Mouse (Mus musculus): ENCODE data around the gene Slc35d3.

Gene Slc35d3

DNA sequence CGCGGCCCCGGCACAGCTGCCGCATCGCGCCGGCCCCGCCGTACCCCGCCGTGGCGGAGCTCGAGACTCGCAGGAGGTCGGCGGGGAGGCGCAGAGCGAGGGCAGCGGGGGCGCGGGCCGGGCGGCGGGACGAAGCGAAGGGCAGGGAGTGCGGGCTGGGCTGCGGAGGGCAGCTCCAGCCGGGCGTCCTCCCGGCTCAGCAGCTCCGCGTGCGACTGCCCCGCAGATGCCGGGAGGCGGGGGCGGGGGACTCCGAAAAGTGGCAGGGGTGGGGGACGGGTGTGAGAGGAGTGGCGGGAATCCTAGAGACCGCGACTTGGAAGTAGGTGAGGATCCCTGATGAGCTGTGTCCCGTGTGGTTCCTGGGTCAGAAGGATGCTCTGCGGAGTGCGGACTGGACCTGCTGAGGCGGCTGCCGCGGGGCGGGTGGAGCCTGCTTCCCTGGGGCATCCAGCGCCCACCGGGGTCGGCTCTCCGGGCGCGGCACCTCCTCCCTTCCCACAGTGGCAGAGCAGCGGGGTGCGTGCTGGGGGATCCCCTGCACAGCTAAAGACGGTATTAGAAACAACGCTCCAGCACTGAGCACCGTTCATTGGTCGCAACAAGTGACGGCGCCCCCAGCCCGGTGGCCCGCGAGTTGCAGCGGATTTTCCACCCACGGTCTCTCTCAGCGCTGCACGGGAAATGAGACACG, at the start of gene Slc35d3:
Gene Slc35d3 (minus strand): TSS at position 462 of the 694 bp plus-strand sequence.
- peak; percentile 6 for DNase-seq (ENCODE audit: low read depth, low spot score)

DNA sequence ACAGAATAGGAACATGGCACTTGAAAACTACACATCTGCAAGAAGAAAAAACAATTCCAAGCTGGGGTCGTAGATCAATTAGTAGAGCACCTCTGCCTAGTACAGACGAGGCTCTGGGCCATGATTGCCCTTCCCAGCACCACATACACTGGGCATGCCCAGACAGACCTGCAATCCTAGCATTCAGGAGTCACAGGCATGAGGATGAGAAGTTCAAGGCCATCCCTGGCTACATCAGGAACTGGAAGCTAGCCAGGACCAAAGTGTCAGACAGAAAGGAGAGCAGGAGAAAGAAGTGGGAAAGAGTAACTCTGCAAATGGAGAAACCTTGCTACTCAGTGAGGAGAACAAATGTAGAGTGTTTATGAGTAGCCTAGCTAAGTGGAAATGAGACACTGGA, 48.9 kb upstream of the Slc35d3 start:
- DNase-seq (ENCODE audit: low read depth, low spot score): no peak

DNA sequence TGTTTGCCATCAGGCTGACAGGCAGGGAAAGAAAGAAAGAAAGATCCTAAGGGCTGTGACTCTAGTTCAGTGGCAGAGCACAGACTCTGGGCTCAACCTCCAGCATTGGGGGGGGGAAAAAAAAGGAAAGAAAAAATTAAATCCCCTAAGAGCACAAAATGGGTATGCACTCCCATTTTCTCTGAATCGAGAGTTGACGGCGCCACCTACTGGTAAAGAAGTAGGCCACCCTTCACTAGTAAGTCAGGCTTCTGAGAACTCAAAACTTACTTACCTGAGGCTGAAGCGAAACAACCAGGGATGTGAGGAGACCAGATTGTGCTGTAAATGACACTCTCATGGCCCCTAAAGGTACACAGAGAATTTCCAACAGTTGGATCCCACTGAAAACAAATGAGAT, 42.7 kb upstream of the Slc35d3 start:
- DNase-seq (ENCODE audit: low read depth, low spot score): peak; percentile 38

DNA sequence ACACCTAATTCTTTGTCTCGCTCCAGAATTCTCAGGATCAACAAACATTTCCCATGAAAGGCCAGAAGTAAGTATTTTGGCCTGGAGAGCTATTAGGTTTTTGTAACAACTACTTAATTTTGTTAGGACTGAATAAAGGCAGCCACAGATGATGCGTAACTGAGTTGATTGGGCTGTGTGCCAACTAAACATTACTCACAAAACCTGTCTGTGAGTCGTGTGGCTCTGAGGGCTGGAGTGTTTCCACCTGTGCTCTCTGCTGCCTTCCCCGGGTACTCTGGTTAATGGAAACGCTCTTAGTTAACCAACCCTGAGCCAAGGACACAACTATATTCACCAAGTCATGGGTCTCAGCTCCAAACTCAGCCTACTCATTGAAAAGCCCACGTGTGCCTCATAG, 41.9 kb upstream of the Slc35d3 start:
- no peak for DNase-seq (ENCODE audit: low read depth, low spot score)

DNA sequence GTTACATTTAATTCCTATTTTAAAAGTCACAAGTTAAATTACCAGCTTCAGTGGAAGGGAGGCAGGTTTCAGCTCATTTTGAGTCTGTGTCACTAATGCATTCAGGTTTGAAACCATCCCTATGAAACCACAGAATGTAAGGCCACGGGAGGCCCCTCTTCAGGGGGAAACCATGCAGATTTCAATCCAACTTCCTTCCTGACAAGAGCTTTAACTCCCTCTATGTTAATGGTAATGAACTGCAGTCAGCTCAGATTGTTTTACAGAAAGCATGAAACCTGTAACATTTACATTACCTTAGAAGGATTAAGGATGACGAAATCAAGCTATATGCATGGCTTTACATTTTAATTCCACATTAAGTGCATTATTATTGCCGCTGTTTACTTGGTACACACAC, 40.4 kb upstream of the Slc35d3 start:
- DNase-seq (ENCODE audit: low read depth, low spot score): no peak

DNA sequence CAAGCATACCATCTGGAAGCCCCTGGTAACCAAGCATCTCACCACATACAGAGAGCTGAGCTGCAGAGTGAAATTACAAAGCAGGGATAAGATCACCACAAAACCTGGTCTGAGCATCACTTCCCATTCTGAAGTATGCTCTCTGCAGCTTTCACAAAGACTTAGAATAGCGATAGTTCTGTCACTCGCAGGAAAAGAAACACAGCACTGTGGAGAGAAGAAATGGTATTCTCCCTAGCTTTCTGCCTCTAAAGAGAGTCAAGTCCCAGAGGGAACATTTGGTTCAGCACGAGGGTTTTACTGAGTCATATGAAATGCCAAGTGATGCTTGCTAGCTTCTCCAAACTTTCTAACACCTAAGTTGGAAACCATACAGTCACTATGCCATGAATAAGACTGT, 38.6 kb upstream of the Slc35d3 start:
- no peak for DNase-seq (ENCODE audit: low read depth, low spot score)

DNA sequence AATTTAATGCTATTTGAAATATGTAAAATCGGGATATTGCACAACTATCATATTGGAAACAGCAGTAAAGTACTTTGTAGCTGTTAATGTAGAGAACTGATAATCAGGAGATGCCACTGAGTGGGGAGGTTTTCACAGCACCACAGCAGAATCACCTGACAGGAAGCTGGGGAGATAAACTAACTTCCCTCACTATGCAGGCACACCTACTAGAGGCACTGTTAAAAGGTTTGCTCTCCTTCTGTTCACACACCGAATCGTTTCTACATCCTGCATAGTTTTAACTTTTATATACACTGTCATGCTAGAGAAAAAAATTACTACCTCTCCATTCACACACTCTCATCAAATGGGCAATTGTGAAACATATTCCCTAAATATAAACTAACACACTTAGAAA, 35.0 kb upstream of the Slc35d3 start:
- no peak for DNase-seq (ENCODE audit: low read depth, low spot score)

DNA sequence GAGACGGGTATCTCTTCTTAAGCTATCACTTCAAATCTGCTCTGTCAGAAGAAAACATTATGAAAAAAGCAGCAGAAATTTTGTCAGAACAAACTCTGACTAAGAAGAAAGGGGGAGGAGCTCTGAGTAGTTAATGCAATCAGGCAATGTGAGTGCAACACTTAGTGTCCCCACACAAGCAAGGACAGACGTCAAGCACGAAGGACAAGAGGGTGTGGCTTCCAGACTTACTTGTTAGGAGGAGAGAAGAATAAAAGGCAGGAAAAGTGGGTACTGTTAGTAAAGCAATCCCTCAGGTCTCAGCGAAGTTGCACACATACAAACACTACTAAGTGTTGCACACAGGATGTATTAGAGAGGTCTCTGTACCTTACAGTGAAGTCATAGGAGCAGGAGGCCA, 33.1 kb upstream of the Slc35d3 start:
- DNase-seq (ENCODE audit: low read depth, low spot score): no peak

DNA sequence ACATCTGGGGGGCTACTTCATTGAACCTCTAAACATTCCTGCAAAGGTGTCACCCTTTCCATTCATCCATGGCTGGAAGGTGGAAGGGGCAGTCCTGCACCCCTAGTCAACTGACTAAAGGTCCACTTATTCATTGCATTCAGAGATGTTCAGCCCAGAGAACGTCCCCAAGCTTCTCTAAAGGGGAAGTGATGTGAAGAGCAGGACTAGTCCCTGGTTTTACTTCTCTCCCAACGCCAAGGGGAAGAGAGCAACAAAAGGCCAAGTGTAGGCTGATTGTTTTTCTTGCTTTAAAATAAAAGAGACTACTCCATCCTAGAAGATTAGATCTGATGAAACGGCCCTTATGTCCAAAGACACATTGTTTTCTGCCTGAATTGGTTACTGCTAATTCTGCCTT, 29.2 kb upstream of the Slc35d3 start:
- no peak for DNase-seq (ENCODE audit: low read depth, low spot score)

DNA sequence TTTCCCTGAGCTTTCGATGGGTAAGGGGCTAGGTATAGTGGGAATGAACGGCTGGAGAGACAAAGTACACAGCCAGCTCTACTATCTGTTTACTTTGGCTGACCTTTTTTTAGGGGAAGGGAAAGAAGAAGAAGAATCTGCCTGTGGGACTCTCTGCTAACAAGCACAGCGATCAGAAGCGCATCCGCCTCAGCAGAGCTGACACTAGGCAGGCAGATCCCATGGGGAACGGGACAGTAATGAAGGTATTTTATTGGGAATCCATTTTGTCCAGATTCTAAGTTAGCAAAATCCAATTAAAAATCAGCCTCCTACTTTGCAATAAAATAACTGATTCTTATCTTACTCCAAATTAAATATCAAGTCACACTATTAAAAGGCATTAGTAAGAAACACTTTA, 27.9 kb upstream of the Slc35d3 start:
- no peak for DNase-seq (ENCODE audit: low read depth, low spot score)

DNA sequence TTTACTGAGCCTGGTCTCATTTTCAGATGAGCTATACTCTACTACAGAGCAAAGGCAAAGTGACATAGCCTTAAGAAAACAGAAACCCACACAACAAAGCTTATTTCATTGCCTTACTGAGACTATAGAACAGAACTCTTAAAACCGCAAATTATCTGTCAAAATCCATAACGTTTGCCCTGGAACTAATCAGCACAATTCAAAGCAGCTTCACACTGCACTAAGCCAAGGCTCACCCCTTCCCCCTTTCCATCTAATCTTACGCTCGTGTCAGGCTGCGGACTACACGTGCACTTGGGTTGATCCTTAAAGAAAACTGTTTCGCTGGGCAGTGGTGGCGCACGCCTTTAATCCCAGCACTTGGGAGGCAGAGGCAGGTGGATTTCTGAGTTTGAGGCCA, 26.4 kb upstream of the Slc35d3 start:
- no peak for DNase-seq (ENCODE audit: low read depth, low spot score)

DNA sequence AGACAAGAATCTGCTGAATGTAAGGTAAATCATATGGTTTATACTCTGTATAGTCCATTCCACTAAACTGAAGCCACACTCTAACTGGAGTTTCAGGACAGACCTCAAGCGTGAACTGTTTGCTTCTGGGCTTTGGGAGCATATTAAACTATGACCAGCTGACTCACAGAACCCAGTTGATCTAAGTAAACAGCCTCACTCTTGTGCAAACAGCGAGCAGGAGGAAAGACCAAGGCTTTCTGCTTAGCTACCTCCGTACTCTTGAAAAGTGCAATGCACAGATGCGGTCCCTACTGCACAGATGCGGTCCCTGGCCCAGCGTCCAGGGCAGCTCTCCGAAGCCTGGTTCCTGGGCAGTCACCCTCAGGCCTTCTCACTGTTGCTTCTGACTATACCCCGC, 26.0 kb upstream of the Slc35d3 start:
- DNase-seq (ENCODE audit: low read depth, low spot score): no peak

DNA sequence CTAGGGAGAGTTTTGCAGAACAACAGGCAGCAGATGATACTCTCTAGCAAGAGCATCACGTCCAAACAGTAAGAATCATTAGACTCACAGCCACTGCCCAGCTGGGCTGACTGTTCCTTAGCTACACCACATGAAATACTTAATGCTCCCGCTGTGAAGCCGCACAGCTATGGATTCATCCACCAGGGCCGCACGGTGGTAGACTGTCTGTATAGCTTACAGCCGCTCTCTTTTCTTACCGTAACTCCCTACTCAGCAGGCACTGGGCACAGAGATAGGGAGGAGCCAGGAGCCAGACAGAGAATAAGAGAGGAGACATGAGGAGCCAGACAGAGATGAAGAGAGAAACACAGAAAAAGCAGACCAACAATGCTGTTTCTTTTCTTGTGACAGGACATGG, 25.4 kb upstream of the Slc35d3 start:
- no peak for DNase-seq (ENCODE audit: low read depth, low spot score)

DNA sequence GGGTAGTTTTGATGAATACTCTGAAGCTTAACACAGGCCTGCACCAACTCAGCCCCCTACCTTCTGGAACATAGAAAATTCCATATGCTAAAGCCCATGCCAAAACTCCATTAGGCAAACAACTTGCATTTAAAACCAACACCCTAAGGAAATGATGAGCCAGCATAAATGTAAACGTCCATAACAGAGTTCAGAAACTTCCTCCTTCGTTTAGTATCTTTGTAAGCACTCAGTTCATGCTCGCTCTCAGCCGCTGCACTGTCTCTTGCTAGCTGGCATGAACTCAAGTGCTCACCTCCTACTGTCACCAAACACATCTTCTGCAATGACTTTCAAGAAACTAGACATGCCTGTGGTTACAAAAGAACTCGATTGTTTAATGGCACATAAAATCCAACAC, 24.1 kb upstream of the Slc35d3 start:
- no peak for DNase-seq (ENCODE audit: low read depth, low spot score)

DNA sequence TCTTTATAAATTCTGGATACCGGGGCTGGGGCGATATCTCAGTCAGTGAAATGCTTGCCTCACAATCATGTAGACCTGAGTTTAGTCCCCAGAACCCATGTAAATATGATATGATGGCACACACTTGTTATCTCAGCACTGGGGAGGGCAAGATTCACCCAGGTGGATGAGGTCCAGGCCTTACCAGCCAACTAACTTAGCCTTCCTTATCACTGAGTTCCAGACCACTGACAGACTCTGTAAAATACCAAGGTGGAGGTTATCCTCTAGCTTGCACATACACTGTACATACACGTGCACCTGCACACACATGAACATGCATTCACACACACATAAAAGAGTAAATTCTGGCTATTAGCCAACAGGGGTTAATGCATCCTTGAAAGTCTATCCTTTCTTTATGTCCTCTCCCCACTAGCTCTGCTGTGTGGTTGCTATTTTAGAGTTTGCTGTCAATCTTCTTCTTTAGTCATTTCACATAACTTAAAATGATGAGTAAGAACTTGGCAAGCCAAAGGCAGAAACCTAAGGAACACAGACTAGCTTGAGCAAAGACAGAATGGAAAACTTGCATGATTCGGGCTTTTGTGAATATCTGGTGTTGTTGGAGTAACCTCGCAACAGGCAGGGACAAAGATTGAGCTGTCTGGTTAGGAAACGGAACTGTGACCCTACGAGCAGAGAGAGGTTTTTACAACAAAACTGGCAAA, 4.5 kb upstream of the Slc35d3 start:
- DNase-seq (ENCODE audit: low read depth, low spot score): no peak

DNA sequence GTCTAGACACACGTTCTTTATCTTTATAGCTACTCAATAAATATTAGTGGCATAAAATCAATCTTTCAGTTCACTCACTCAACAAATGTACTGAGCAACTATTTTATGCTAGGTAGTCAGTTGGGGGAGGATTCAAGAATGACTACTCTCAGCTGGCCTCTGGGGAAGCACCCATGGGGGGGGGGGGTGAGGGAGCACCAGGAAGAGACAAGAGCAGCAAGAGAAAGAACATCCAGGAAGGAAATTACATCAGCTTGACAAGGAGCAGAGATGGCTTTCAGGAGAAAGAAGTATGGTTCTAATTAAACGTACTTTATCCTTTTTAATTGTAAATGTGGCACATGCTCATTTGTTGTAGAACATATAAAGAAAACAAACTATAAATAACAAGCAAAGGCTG, 2.4 kb upstream of the Slc35d3 start:
- DNase-seq (ENCODE audit: low read depth, low spot score): no peak

DNA sequence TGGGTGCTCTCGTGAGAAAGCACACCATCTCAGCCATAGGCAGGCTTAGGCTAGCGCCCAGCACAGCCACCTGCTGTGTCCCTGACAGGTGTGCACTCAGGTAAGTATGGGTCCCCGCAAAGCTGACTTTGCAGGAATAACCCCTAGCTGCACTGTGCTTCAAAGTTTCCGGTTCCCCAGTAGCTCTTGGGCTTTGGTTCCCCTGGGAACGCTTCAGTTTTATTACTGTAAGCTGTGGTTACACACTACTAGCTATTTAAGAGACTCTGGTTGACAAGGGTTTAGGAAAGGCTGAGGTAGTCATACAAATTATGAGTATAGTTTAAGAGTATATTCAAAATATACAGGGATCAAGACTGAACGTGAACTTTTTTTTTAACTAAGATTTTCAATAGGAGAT, 1.5 kb upstream of the Slc35d3 start:
- peak; percentile 4 for DNase-seq (ENCODE audit: low read depth, low spot score)

DNA sequence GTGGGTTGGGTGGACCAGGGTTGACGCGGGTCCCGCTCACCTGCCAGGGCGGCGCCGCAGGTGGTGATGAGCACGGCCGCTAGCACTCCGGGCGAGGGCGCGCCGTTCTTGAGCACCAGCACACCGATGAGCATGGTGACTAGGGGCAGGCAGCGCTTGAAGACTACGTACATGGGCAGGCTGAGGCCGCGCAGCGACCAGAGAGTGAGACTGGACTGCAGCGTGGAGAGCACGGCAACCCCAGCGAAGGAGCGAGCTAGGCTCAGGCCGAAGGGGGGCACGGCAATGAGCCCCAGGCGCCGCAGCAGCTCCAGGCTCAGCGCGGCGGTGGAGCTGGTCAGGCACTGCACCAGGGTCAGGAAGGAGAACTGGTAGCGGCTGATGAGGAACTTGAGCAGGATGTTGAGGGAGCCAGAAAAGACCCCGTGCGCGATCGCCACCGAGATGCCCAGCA, 688 bp downstream of the Slc35d3 start:
- peak; percentile 44 for DNase-seq (ENCODE audit: low read depth, low spot score)

DNA sequence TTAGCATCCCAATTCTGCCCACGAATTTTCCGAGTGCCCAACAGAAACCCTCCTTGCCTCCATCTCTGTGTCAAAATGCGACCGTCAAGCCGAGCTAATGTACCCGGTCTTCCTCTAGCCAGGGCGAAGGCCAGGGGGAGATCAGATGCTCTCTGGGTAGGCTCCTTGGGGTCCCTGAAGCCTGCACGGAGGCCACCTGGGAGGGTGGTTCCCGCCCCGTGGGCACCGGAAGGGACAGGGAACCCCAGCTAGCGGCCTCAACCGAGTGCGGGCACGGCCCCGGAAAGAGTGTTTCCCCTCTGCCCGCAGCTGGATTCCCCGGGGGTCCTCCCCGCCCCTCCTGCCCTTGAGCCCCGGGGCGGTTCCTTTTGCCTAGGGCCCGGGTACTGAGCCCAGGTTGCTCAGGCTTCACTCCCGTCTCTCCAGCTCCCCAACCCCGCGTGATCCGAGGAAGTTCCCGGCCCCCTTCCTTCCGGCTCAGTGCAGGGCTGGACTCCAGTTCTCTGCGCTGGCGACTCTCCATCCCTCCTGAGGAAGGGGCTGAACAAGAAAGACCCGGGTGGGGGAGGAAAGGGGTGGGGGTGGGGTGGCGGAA, 1.4 kb downstream of the Slc35d3 start:
- DNase-seq (ENCODE audit: low read depth, low spot score): peak; percentile 9

DNA sequence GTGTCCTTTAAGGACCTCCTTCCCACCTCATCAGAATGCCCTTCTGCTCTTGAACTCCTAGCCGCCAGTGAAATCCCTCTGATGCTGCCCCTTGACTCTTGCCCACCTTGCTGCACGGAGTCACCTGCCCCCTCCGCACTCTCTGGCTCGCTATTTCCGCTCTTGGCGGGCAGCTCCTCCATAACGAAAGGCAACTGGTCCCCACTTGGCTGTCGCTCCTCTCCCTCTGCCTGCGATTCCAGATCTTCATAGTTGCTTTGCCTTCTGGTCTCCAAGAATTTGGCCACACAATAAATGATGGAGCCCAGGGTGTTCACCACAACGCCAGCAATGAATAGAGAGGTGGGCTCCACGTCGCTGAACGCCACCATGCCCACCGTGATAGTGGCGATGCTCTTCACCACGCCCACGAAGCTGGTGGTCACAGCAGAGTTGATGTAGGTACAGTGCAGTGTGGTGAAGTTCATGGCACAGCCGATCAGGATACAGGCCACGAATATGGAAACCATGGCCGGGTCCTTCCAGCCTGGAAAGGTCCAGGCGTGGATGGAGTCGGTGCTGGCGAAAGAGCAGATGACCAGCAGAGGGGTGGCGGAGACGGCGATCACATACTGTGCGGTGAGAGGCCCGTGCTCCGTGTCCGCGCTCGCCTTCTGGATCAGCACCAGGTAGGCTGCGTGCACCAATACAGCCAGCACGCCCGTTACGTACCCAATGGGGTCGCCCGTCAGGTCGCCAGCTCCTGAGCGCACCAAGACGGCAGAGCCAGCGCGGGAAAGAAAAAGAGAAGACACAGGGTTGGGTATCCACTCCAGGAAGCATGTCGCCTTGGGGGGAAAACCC, 2.1 kb downstream of the Slc35d3 start:
- DNase-seq (ENCODE audit: low read depth, low spot score): peak; percentile 13

DNA sequence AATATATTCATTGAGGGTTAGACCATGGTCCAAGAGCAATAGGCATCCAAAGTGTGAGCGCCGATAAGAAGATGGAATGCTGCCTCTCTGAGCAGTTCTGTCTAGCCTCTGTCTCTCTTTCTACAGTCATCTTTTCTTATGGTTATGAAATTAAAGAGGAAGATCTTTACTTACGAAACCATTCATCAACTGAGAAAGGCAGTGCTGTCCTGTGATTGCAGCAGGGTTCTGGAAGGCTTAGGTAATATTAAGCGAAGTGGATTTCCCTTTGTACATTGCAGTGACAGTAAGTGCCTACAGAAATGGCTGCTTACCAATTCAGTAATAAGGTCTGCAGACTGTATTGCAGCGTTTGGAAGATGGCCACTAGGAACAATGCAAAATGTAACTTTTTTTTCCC, 11.4 kb downstream of the Slc35d3 start:
- no peak for DNase-seq (ENCODE audit: low read depth, low spot score)

Measured in forelimb bud, embryonic 11.5 days (tissue).